Mouse (Mus musculus): ENCODE results near the gene St3gal3. TPM values are rescaled to one million over a fixed set of nuclear protein-coding genes. Genes with fewer than 3 reads are reported as not detected.

The St3gal3 gene
- polyA plus RNA-seq, 1 experiment from 2014 or later: 12.3 TPM

DNA sequence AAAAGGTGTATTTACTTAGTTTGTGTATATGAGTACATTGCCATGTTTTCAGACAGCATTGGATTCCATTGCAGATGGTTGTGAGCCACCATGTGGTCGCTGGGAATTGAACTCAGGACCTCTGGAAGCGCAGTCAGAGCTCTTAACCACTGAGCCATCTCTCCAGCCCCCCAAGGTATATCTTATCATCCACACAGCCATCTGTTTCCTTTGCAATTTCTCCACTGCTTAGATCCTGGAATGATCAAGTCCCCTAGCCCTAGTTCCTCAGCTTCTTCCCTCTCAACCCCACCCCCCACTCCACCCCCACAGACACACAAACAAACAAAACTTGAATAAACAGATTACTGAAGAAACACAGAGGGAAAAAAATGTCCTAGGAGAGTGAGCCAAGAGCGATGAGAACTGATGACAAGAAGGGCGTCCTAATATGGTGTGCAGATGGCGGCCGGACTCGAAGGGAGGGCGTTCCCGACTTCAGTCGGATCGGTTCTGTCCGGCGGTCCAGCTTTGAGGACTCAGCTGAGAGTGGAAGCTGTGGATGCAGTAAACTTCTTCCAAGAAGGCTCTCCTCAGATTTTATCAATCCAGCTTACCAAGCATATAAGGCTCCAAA, 73.7 kb downstream of the St3gal3 start:
- Histone ChIP-seq H3K9me3 (no peaks in the 10 kb centered on the region), H3K27me3 (no peaks in the 10 kb centered on the region), H3K9ac (replicated peaks) (no peak overlapping the region), H3K4me3 (no peak overlapping the region), H3K4me1 (no peaks in the 10 kb centered on the region), H3K36me3 (no peaks in the 10 kb centered on the region), H3K4me2 (replicated peaks) (no peak overlapping the region), H3K27ac (replicated peaks) (no peak overlapping the region)
- ATAC-seq (replicated peaks): no peak
- 95% methylated on average over 13 of the region's 13 CpGs for WGBS

DNA sequence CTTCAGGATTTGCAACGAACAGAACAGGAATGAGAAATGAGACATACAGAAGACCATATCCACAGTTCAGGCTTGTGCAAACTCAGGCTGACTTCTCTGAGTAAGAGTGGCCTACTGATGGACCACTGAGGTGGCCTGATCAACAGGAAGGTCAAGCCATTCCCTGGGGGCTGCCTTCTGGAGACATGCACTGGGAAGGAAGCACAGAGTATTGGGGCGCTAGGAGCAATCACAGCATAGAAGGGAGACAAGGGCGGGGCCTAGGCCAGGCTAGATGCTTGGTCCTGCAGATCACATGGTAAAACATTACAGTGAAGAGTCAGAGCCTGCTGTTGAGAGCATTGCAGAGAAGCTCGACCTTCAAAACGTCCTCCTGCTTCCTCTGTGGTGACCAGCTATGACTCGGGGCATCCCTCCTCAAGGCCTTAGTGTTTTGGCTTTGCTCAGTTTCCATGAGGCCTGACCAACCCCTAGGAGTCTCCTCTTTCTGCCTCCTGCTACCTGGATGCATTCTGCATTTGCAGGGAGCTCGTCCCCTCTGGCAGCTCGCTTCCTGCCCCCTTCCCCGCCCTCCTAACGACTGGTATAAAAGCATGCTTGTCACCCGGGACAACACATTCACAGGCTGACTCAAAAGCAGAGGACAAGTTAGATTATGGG, 74.8 kb downstream of the St3gal3 start:
- no peaks in the 10 kb centered on the region for H3K27me3 ChIP-seq
- no peaks in the 10 kb centered on the region for H3K9me3 ChIP-seq
- no peak for ATAC-seq (replicated peaks)
- H3K36me3 ChIP-seq: no peaks in the 10 kb centered on the region
- no peak overlapping the region for H3K9ac ChIP-seq (replicated peaks)
- H3K27ac ChIP-seq (replicated peaks): no peak overlapping the region
- H3K4me2 ChIP-seq (replicated peaks): no peak overlapping the region
- no peak overlapping the region for H3K4me3 ChIP-seq
- WGBS: 59% methylated on average over 11 of the region's 11 CpGs
- H3K4me1 ChIP-seq: no peaks in the 10 kb centered on the region

DNA sequence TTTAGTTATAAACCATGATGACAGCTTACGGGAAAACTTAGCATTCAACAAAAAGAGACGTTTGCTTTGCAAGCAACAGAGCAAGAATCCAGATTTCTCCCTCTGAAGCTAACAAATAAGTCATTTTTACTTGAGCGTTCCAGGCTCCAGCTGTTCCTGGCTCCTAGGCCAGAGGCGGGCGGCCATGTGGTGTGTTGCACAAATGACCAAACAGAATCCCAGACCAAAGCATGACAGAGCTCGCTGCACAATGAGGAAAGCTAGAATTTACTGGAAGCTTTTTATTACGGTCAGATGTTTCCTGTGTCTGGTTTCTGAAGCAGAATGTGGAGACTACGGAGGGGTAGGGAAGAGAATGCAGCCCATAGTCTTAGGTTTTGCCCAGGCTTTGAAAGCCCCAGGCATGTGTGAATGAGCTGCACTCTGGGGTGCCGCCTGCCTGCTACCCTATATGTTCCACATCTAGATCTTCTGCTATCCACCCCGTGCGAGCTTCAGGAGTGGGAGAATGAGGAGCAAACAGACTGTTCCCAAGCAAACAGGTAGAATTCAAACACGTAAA, 76.5 kb downstream of the St3gal3 start:
- H3K4me2 ChIP-seq (replicated peaks): no peak overlapping the region
- ATAC-seq (replicated peaks): no peak
- H3K9ac ChIP-seq (replicated peaks): no peak overlapping the region
- H3K4me3 ChIP-seq: no peak overlapping the region
- no peaks in the 10 kb centered on the region for H3K36me3 ChIP-seq
- no peaks in the 10 kb centered on the region for H3K9me3 ChIP-seq
- H3K27me3 ChIP-seq: no peaks in the 10 kb centered on the region
- no peaks in the 10 kb centered on the region for H3K4me1 ChIP-seq
- 66% methylated on average over 12 of the region's 12 CpGs for WGBS
- no peak overlapping the region for H3K27ac ChIP-seq (replicated peaks)

DNA sequence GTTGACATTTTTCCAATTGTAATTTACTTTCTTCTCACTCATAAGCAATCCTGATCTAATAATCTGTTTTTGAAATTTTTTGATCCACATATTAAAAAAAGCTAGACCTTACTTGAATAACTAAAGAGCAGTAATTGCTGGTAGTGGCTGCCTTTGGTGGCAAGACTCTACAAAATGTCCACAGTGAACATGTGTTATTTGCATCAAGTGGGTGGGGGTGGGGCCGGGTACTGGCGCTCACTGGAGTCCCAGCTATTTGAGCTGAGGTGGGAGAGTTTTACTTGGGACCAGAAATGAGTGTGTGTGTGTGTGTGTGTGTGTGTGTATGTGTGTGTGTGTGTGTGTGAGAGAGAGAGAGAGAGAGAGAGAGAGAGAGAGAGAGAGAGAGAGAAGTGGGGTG, 77.6 kb downstream of the St3gal3 start:
- no peak for ATAC-seq (replicated peaks)
- no peak overlapping the region for H3K9ac ChIP-seq (replicated peaks)
- no peak overlapping the region for H3K27ac ChIP-seq (replicated peaks)
- H3K4me1 ChIP-seq: no peaks in the 10 kb centered on the region
- no peaks in the 10 kb centered on the region for H3K9me3 ChIP-seq
- no peaks in the 10 kb centered on the region for H3K27me3 ChIP-seq
- H3K4me2 ChIP-seq (replicated peaks): no peak overlapping the region
- no peaks in the 10 kb centered on the region for H3K36me3 ChIP-seq
- 59% methylated on average over 2 of the region's 2 CpGs for WGBS
- no peak overlapping the region for H3K4me3 ChIP-seq

DNA sequence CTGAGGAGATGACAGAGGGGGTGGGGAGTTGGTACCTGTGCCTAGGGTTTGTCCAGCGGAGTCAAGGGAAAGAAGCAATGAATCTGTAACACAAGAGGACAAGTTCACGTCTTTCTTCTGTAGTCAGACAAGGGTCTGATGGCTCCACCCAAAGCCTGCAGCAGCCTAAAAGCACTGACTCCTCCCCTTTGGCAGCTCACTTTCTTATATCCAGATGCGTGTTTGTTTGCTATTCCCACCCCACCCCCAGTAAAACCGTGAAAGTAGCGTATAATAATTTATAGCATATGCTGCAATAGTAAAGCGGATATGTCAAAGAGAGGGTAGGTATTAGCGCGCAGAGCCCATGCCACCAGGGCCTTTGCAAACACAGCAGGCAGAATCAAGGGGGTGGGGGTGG, 80.1 kb downstream of the St3gal3 start:
- Histone ChIP-seq H3K27me3 (no peaks in the 10 kb centered on the region), H3K4me3 (no peak overlapping the region), H3K4me2 (replicated peaks) (no peak overlapping the region), H3K9me3 (no peaks in the 10 kb centered on the region), H3K4me1 (no peaks in the 10 kb centered on the region), H3K36me3 (no peaks in the 10 kb centered on the region), H3K27ac (replicated peaks) (no peak overlapping the region), H3K9ac (replicated peaks) (no peak overlapping the region)
- no peak for ATAC-seq (replicated peaks)
- WGBS: 84% methylated on average over 8 of the region's 8 CpGs

DNA sequence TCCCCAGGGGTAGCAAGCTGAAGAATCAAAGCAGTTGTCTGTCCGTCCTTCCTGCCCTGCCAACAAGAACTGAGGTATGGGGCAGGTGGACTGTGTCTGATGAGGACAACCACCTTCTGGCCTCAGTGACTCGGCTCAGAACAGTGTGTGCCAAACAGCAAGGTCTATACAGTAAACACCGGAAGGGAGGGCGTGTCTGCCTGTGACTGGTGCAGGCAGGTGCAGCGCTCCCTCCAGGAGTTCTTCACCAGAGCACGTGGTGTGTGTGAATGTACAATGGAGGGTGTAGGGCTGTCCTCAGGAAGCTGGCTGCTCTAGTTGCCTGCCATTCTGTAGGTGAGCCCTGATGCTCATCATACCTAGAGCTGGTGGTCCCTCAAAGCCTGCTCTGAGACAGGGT, 80.8 kb downstream of the St3gal3 start:
- Histone ChIP-seq H3K27ac (replicated peaks) (no peak overlapping the region), H3K4me2 (replicated peaks) (no peak overlapping the region), H3K27me3 (no peaks in the 10 kb centered on the region), H3K9me3 (no peaks in the 10 kb centered on the region), H3K4me3 (no peak overlapping the region), H3K36me3 (no peaks in the 10 kb centered on the region), H3K4me1 (no peaks in the 10 kb centered on the region), H3K9ac (replicated peaks) (no peak overlapping the region)
- ATAC-seq (replicated peaks): no peak
- 91% methylated on average over 6 of the region's 6 CpGs for WGBS

DNA sequence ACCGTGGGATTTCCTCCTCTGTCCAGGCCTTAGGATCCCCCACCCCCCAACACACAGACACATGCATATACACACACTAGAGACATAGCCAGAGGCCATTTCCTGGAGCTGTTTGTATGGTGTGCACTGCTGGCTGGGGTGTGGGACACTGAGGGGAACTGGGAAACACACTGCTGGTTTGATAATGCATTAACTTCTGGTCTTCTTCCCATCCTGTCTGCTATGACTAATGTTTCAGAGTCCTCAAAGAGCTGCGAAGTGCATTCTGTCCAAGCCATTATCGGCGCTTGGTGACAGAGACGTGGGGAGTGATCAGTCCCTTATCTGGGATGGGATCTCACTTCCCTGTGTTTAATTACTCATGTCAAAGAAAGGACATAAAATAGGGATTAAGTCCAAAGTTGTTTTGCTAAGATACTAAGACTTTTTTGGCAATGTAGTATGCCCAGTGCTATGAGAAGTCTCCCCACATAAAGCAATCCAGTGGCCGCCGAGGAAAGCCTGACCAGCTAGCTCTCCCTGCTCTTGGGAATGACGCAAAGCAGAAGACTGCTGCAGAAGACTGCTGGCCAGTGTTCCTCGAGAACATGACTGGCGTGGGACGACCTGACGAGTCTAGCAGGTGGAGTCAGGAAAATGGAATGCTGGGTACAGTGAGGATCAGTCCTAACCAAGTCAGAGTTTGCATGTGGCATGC, 85.0 kb downstream of the St3gal3 start:
- H3K27ac ChIP-seq (replicated peaks): no peak overlapping the region
- 88% methylated on average over 12 of the region's 12 CpGs for WGBS
- no peaks in the 10 kb centered on the region for H3K9me3 ChIP-seq
- H3K9ac ChIP-seq (replicated peaks): no peak overlapping the region
- no peak overlapping the region for H3K4me3 ChIP-seq
- no peaks in the 10 kb centered on the region for H3K27me3 ChIP-seq
- H3K36me3 ChIP-seq: no peaks in the 10 kb centered on the region
- ATAC-seq (replicated peaks): no peak
- H3K4me1 ChIP-seq: no peaks in the 10 kb centered on the region
- H3K4me2 ChIP-seq (replicated peaks): no peak overlapping the region

DNA sequence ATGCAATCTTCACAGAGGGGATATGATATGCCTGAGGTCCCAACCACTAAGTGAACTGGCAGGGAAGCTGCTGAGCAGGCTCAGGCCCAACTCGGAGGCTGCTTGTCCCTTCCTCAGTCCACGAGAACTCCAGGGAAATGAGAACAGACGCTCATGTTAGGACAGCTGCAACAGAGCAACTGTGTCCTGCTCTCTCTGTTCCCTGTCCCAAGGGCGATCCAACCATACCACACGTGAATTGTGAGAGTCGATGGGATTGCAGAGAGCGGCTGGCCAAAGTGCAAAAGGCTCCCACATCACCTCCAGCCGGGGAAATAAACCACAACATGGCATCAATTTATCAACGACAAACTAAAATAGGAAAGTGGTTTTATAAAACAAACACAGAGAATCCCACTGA, 90.2 kb downstream of the St3gal3 start:
- no peaks in the 10 kb centered on the region for H3K36me3 ChIP-seq
- H3K9ac ChIP-seq (replicated peaks): no peak overlapping the region
- no peak overlapping the region for H3K4me2 ChIP-seq (replicated peaks)
- H3K27ac ChIP-seq (replicated peaks): no peak overlapping the region
- no peak overlapping the region for H3K4me3 ChIP-seq
- 81% methylated on average over 9 of the region's 9 CpGs for WGBS
- H3K4me1 ChIP-seq: no peaks in the 10 kb centered on the region
- no peaks in the 10 kb centered on the region for H3K27me3 ChIP-seq
- no peak for ATAC-seq (replicated peaks)
- no peaks in the 10 kb centered on the region for H3K9me3 ChIP-seq

DNA sequence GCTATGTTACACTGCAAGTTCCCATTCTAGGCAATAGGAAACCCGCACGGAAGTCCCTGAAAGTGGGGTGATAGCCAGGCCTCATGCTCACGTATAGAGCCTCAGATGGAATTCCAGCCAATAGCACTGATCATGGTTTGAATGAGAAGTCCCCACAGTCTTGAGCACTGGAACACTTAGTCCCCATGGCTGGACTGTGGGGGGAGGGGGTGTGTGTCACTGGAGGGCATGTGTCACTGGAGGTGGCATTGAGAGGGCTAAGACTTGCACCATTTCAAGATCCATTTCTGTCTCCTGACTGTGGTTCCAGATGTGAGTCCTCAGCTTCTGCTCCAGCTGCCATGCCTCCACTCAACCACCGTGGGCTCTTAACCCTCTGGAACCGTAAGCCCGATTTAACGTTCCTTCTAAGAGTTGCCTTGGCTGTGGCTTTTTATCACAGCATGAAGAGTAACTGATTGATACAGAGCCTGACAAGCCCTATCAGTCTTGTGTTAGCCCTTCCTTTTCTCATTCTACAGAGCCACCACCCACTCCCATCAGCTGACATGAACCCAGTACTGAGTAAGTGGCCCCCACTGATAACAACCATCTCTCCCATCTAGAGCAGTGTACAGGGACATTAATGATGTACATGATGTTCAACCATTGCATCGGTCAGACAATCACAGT, 91.2 kb downstream of the St3gal3 start:
- 93% methylated on average over 8 of the region's 8 CpGs for WGBS
- Histone ChIP-seq H3K4me3 (no peak overlapping the region), H3K36me3 (no peaks in the 10 kb centered on the region), H3K27me3 (no peaks in the 10 kb centered on the region), H3K27ac (replicated peaks) (no peak overlapping the region), H3K9me3 (no peaks in the 10 kb centered on the region), H3K4me1 (no peaks in the 10 kb centered on the region), H3K9ac (replicated peaks) (no peak overlapping the region), H3K4me2 (replicated peaks) (no peak overlapping the region)
- no peak for ATAC-seq (replicated peaks)

DNA sequence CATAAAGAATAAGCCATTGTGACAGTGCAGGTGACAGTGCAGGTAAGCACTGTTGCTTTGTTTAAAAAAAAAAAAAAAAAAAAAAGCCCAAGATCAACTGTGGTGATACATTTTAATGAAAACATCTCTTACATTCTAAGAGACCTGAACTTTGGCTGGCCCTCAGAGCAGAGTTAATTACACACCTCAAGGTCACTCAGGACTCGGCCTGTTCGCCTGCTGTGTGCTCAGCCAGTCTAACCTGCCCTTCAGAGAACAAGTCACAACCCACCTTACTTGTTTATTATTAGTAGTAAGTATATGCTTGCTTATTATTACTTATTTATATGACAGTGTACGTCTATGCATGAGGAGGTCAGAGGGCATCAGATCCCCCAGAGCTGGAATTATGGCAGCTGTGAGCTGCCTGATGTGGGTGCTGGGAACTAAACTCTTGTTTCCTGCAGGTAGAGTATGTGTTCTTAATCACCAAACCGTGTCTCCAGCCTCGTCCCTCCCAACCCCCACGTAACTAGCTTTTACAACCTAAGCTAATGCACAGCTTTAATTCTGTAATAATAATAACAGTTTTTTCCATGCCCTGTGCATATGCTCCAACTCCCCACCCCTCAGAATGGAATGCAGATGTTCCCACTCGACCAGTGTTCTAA, 91.9 kb downstream of the St3gal3 start:
- no peak for ATAC-seq (replicated peaks)
- 90% methylated on average over 7 of the region's 7 CpGs for WGBS
- Histone ChIP-seq H3K9ac (replicated peaks) (no peak overlapping the region), H3K4me3 (no peak overlapping the region), H3K9me3 (no peaks in the 10 kb centered on the region), H3K27ac (replicated peaks) (no peak overlapping the region), H3K36me3 (no peaks in the 10 kb centered on the region), H3K4me1 (peaks cover 2% of the 10 kb centered on the region; the same call in 1 of the 2 replicates), H3K4me2 (replicated peaks) (no peak overlapping the region), H3K27me3 (no peaks in the 10 kb centered on the region)

DNA sequence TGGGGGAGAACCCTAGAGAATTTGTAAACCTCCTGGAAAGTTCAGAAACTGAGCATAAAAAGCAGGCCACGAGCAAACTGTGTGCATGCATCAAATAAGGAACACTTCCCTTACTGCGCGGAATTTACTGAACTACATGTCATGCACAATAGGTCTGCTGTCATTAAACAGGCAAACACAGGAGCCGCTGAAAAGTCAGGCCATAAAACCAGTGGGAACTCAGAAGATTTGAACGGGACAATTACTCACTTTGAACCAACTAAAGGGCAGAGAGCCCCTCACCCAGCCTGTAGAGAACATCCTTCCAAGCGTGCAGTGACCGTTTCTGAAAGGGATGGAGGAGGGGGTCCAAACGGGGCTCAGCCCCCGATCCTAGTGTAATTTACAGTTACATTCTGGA, 93.6 kb downstream of the St3gal3 start:
- no peak for ATAC-seq (replicated peaks)
- H3K4me3 ChIP-seq: no peak overlapping the region
- H3K27ac ChIP-seq (replicated peaks): no peak overlapping the region
- H3K36me3 ChIP-seq: no peaks in the 10 kb centered on the region
- no peaks in the 10 kb centered on the region for H3K9me3 ChIP-seq
- 62% methylated on average over 9 of the region's 9 CpGs for WGBS
- H3K9ac ChIP-seq (replicated peaks): no peak overlapping the region
- H3K4me2 ChIP-seq (replicated peaks): no peak overlapping the region
- H3K4me1 ChIP-seq: peaks cover 9% of the 10 kb centered on the region; the same call in 1 of the 2 replicates
- H3K27me3 ChIP-seq: no peaks in the 10 kb centered on the region
